Mouse (Mus musculus) forebrain, embryonic 11.5 days (tissue): ENCODE measurements around the gene Aldh16a1. TPM values are rescaled to one million over a fixed set of nuclear protein-coding genes. Genes with fewer than 3 reads are reported as not detected.

ENCODE experiments used
- ATAC-seq: fragments of 200-750 bp; cut with Nextera tagmentation; replicated peaks from 2 replicates; pipeline ENCODE4 v1.8.0; 2017; ENCODE audit warnings: moderate TSS enrichment; ENCODE audit not compliant: low FRiP score
- DNase-seq: peaks from one replicate; pipeline ENCODE4 v3.0.0-alpha.2; 2017; ENCODE audit warnings: low spot score
- H3K27ac ChIP-seq: fragments of 300-500 bp; sonication (generic); 2 replicates; pipeline ENCODE4 v1.5.1; 2014; ENCODE audit warnings: low read depth, low read length
- H3K27me3 ChIP-seq: fragments of 300-500 bp; sonication (generic); 2 replicates; pipeline ENCODE4 v1.6.1; 2014; ENCODE audit warnings: mild to moderate bottlenecking, low read length, mixed read lengths; ENCODE audit not compliant: control insufficient read depth, insufficient read depth
- H3K36me3 ChIP-seq: fragments of 300-500 bp; sonication (generic); 2 replicates; pipeline ENCODE4 v1.6.1; 2014; ENCODE audit warnings: mild to moderate bottlenecking, low read length, moderate library complexity, mixed read lengths; ENCODE audit not compliant: control insufficient read depth, insufficient read depth
- H3K4me1 ChIP-seq: fragments of 300-500 bp; sonication (generic); replicated peaks from 2 replicates; pipeline ENCODE4 v1.6.1; 2014; ENCODE audit warnings: low read length, mixed read lengths; ENCODE audit not compliant: control insufficient read depth, insufficient read depth
- H3K4me2 ChIP-seq: fragments of 300-500 bp; sonication (generic); 2 replicates; pipeline ENCODE4 v1.6.1; 2014; ENCODE audit warnings: low read depth, mild to moderate bottlenecking, low read length, moderate library complexity, mixed read lengths; ENCODE audit not compliant: severe bottlenecking
- H3K4me3 ChIP-seq: fragments of 300-500 bp; sonication (generic); 2 replicates; pipeline ENCODE4 v1.5.1; 2014; ENCODE audit warnings: low read depth, low read length
- H3K9ac ChIP-seq: fragments of 300-500 bp; sonication (generic); 2 replicates; pipeline ENCODE4 v1.6.1; 2014; ENCODE audit warnings: low read length
- H3K9me3 ChIP-seq: fragments of 300-500 bp; sonication (generic); 2 replicates; pipeline ENCODE4 v1.6.1; 2016; ENCODE audit warnings: low read length, mixed read lengths; ENCODE audit not compliant: control insufficient read depth
- WGBS: fragments of 180-500 bp; shearing (Covaris S2); extraction: QIAGEN DNeasy Blood & Tissue Kit; methylation state at CpG from one replicate; pipeline ENCODE4 v1.1.7; 2014; 5-methylcytosine and 5-hydroxymethylcytosine counted together
- polyA plus RNA-seq: library from polyadenylated mRNA; unstranded; fragments of >200 nt; fragmentation: Nextera tagmentation; extraction: Ambion mirVana; gene quantifications from 2 replicates; pipeline ENCODE4 v1.2.1, GENCODE M21; 2014

Aldh16a1 gene
- 44.0 and 44.1 TPM in 2 replicates for polyA plus RNA-seq

DNA sequence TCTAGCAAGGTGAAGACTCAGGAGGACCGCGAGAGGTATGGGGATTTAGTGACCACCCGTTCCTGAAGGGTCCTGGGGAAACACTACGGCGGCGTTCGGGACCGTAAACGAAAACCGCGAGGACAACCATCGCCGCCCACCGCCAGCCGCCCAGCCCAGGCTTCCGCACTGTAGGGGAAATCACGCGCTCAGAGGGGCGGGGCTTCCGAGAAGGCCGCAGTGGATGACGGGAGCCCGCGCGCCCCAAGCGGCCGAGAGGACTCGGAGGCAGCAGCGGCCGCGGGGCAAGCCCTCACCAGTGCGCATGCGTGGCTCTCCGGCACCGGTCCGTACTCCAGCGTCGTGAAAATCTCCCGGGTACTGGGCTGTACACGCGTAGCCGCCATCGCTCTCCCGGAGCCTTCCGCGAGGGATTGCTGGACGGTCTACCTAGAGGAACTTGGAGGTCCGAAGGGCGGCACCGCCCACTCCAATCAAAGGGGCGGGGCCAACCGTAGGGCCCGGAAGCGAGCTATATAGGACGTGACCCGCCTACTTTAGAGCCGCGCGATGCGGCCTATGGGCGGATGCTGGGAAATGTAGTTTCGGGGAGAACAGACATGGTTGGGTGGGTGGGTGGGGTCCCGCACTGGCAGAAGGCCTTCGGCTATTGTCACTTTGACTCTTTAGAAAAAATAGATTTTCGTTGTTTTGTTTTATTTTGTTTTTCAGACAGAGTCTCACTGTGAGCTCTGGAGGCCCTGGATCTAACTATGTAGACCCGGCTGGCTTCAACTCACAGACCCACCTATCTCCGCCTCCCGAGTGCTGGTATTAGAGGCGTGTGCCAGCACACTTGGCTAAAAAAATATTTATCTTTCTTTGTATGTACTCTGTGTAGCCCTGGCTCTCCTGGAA lies at the start of gene Aldh16a1, which contains the start of gene Pih1d1:
Aldh16a1 (minus strand) TSS at position 489 of the 897 bp plus-strand sequence.
Pih1d1 (plus strand) TSS at position 208 of the 897 bp plus-strand sequence.
- H3K9me3 ChIP-seq: no peaks in the 10 kb centered on the region
- WGBS: 6% methylated on average over 68 of the region's 69 CpGs
- peak within 1 kb of the TSS; percentile 87 for H3K4me2 ChIP-seq
- peak within 1 kb of the TSS; percentile 58 for H3K4me3 ChIP-seq
- no peaks in the 10 kb centered on the region for H3K36me3 ChIP-seq
- peak; percentile 99 for DNase-seq
- H3K27me3 ChIP-seq: no peaks in the 10 kb centered on the region
- peak within 1 kb of the TSS; percentile 81 for H3K9ac ChIP-seq
- H3K27ac ChIP-seq: peak within 1 kb of the TSS; percentile 75
- H3K4me1 ChIP-seq: peaks cover 4% of the 10 kb centered on the region; the same call in 1 of the 2 replicates
- peak; percentile 96 for ATAC-seq

DNA sequence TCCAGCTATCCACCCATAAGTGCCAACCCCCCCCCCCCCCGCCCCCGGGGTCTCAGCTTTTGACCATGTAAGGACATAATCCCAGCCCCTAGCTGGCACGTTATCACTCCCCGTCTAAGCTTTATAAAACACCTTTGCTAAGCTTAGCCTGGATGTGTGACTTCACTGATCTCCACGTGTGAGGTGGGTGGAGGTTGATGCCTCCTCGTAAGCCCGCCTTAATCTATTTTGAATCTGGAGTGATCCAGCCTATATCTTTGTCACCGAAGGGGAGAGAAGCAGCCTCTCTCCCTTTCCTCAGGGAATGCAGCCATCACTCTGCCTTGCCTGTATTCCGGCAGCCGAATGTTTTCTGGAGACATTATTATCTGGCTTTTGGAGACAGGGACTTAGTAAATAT lies 48.3 kb upstream of the Aldh16a1 start:
- WGBS: 58% methylated on average over 10 of the region's 10 CpGs
- no peaks in the 10 kb centered on the region for H3K36me3 ChIP-seq

DNA sequence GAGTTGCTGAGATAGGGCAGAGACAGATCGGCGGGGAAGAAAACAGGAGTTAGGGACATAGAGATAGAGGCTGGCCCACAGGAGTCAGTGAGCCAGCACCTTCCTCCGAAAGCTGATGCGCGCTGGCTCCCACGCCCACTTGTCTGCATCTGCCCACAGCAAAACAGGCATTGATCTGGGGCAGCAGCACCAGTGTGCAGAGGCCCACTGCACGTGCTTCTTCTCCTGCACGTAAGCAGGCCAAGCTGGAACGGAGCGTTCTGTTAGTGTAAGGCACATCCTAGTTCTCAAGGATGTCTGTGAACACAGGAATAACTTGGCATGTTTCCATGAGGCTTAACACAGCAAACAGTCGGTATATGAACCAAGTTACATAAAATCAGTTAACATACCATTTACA lies 44.6 kb upstream of the Aldh16a1 start:
- Histone ChIP-seq H3K4me2 (no peak overlapping the region), H3K4me3 (no peak overlapping the region), H3K9me3 (no peaks in the 10 kb centered on the region), H3K9ac (no peak overlapping the region), H3K27ac (no peak overlapping the region), H3K27me3 (no peaks in the 10 kb centered on the region), H3K36me3 (no peaks in the 10 kb centered on the region), H3K4me1 (0 out of 2 replicates have a peak, but pooled peaks cover 3% of the 10 kb centered on the region)
- DNase-seq: no peak
- WGBS: 85% methylated on average over 11 of the region's 11 CpGs
- no peak for ATAC-seq

More for the DNA sequence above, 48.3 kb upstream of the Aldh16a1 start:
- DNase-seq: no peak
- Histone ChIP-seq H3K9me3 (no peaks in the 10 kb centered on the region), H3K4me3 (no peak overlapping the region), H3K27ac (no peak overlapping the region), H3K9ac (no peak overlapping the region), H3K4me2 (no peak overlapping the region), H3K4me1 (0 out of 2 replicates have a peak, but pooled peaks cover 3% of the 10 kb centered on the region), H3K27me3 (no peaks in the 10 kb centered on the region)
- no peak for ATAC-seq

DNA sequence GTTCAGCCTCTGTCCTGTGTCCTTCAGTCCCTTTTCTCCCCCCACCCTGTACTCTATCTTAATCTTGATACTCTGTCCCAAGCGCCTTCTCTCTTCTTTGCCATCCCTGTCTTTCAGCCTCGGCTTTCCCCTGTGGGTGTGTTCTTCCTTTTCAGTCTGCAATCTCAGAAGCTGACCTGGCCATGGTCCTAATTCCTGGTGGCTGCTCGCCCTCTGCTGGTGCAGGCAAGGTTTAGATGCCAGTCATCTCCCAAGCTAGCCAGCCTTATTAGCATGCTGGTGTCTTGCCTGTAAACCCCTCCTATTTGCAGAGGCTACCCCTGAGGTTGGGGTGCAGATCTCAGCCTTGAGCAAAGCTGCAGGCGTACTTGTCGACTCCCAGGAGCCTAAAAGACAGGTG lies 44.1 kb upstream of the Aldh16a1 start:
- no peaks in the 10 kb centered on the region for H3K27me3 ChIP-seq
- 18% methylated on average over 5 of the region's 5 CpGs for WGBS
- DNase-seq (peak; percentile 80), ATAC-seq (no peak)
- H3K4me3 ChIP-seq: no peak overlapping the region
- no peaks in the 10 kb centered on the region for H3K9me3 ChIP-seq
- no peak overlapping the region for H3K9ac ChIP-seq
- H3K36me3 ChIP-seq: no peaks in the 10 kb centered on the region
- no peak overlapping the region for H3K4me2 ChIP-seq
- 0 out of 2 replicates have a peak, but pooled peaks cover 3% of the 10 kb centered on the region for H3K4me1 ChIP-seq
- H3K27ac ChIP-seq: no peak overlapping the region

DNA sequence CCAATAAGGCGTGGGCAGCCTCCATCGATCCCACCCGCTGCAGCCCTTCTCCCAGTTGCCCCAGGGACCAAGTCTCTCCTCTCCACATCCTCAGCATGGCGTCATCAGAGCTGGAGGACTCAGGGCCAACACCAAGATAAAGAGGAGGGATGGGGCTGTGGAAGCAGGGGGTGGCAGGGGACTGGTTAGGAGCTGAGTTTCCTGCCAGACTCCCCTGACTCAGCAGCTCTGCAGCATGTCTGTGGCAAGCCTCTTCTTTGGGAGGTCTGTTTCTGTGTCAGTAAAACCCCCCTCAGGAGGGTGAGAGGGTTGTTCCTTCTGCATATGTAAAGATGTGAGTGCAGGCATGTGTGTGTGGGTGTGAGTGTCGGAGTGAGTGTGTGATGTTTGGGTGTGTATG lies 42.6 kb upstream of the Aldh16a1 start:
- Histone ChIP-seq H3K27ac (no peak overlapping the region), H3K4me2 (no peak overlapping the region), H3K4me1 (peaks cover 3% of the 10 kb centered on the region; the same call in 1 of the 2 replicates), H3K4me3 (no peak overlapping the region), H3K27me3 (no peaks in the 10 kb centered on the region), H3K9ac (no peak overlapping the region), H3K9me3 (no peaks in the 10 kb centered on the region), H3K36me3 (no peaks in the 10 kb centered on the region)
- ATAC-seq (no peak), DNase-seq (no peak)
- 70% methylated on average over 5 of the region's 5 CpGs for WGBS

DNA sequence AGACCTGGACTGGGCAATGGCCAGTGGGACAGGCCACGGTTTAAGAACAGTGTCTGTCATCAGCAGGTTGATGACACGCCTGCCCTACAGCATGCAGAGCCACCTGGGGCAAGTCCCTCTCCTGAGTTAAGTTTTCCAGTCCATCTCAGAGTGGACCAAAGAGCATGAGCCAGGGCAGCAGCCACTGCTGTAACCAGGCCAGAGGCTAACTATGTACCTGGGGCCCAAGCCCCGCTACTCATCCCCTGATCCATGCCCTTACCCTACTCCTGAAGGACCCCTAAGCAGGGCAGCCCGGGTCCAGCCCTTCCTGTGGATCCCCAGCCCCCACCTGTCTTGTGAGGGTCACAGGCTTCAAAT lies 41.8 kb upstream of the Aldh16a1 start:
- H3K4me1 ChIP-seq: peaks cover 3% of the 10 kb centered on the region; the same call in 1 of the 2 replicates
- ATAC-seq: no peak
- 89% methylated on average over 4 of the region's 4 CpGs for WGBS

DNA sequence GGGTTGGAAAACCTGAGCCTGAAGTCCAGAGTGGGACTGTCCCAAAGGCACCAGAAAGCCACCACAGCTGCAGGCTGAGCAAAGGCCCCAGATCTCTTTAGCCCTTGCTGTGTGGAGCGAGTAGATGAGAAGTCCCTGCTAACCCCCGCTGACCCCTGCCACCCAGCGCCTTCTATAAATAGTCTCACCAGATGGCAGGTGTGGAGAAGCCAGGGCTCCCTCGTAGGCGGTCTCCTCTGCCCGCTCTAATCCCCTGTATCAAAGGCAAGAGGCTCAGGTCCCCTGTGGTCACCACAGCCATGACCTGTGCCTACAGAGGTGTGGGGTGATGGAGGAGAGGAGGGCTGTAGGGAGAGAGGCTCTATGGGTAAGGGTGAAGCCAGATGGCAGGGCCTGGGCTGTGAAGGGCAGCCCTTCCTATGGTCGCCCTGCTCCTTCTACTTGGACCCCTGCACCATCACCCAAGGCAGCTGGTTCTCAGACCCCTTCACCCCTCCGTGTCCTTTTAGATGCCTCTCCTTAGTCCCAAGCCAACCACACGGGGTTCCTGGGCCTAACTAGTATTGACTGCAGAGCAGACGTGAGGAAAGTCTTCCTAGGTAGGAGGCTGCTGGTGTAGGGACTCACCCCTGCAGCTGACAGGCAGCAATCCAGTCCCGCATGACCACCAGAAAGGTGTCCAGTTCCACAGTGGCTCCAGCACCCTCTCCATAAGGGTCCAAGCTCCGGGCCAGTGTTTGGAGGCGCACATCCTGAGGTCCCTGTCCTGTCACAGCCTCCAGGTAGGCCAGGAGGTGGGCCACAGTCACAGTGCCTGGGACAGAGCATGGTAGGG lies 41.2 kb upstream of the Aldh16a1 start:
- no peak overlapping the region for H3K9ac ChIP-seq
- WGBS: 62% methylated on average over 13 of the region's 13 CpGs
- ATAC-seq: no peak
- H3K9me3 ChIP-seq: no peaks in the 10 kb centered on the region
- no peaks in the 10 kb centered on the region for H3K36me3 ChIP-seq
- no peak for DNase-seq
- H3K4me3 ChIP-seq: no peak overlapping the region
- peaks cover 3% of the 10 kb centered on the region; the same call in 1 of the 2 replicates for H3K4me1 ChIP-seq
- no peak overlapping the region for H3K27ac ChIP-seq
- no peak overlapping the region for H3K4me2 ChIP-seq
- no peaks in the 10 kb centered on the region for H3K27me3 ChIP-seq

More for the DNA sequence above, 41.8 kb upstream of the Aldh16a1 start:
- no peak for DNase-seq
- no peaks in the 10 kb centered on the region for H3K9me3 ChIP-seq
- H3K27me3 ChIP-seq: no peaks in the 10 kb centered on the region
- no peaks in the 10 kb centered on the region for H3K36me3 ChIP-seq
- H3K4me2 ChIP-seq: no peak overlapping the region
- no peak overlapping the region for H3K27ac ChIP-seq
- H3K4me3 ChIP-seq: no peak overlapping the region
- no peak overlapping the region for H3K9ac ChIP-seq
